Mouse (Mus musculus) liver, embryonic 13.5 days (tissue): ENCODE data around the gene Proca1. TPM values are rescaled to one million over a fixed set of nuclear protein-coding genes. Genes with fewer than 3 reads are reported as not detected.

Experiments
- ATAC-seq: fragments of 200-750 bp; cut with Nextera tagmentation; 2 replicates; pipeline ENCODE4 v1.8.0; 2017; ENCODE audit warnings: low read depth, mild to moderate bottlenecking, moderate number of reproducible peaks, moderate library complexity
- DNase-seq: peaks from one replicate; pipeline ENCODE4 v3.0.0; 2022
- H3K27ac ChIP-seq: fragments of 300-500 bp; sonication (generic); 2 replicates; pipeline ENCODE4 v1.5.1; 2015; ENCODE audit warnings: moderate library complexity, mild to moderate bottlenecking, inconsistent platforms
- H3K27me3 ChIP-seq: fragments of 300-500 bp; sonication (generic); 2 replicates; pipeline ENCODE4 v1.6.1; 2015; ENCODE audit warnings: mild to moderate bottlenecking, inconsistent platforms
- H3K36me3 ChIP-seq: fragments of 300-500 bp; sonication (generic); 2 replicates; pipeline ENCODE4 v1.6.1; 2015; ENCODE audit warnings: mild to moderate bottlenecking, inconsistent platforms
- H3K4me1 ChIP-seq: fragments of 300-500 bp; sonication (generic); replicated peaks from 2 replicates; pipeline ENCODE4 v1.6.1; 2015; ENCODE audit warnings: inconsistent platforms
- H3K4me2 ChIP-seq: fragments of 300-500 bp; sonication (generic); 2 replicates; pipeline ENCODE4 v1.6.1; 2015; ENCODE audit warnings: inconsistent platforms, mild to moderate bottlenecking, moderate library complexity
- H3K4me3 ChIP-seq: fragments of 300-500 bp; sonication (generic); replicated peaks from 2 replicates; pipeline ENCODE4 v1.5.1; 2015; ENCODE audit warnings: mild to moderate bottlenecking, inconsistent platforms
- H3K9ac ChIP-seq: fragments of 300-500 bp; sonication (generic); 2 replicates; pipeline ENCODE4 v1.6.1; 2015; ENCODE audit warnings: mild to moderate bottlenecking, inconsistent platforms
- H3K9me3 ChIP-seq: fragments of 300-500 bp; sonication (generic); replicated peaks from 2 replicates; pipeline ENCODE4 v1.6.1; 2016; ENCODE audit warnings: inconsistent platforms
- WGBS: fragments of 180-500 bp; shearing (Covaris S2); methylation state at CpG from one replicate; pipeline ENCODE4 v1.1.7; 2015; ENCODE audit not compliant: insufficient replicate concordance; 5-methylcytosine and 5-hydroxymethylcytosine counted together
- polyA plus RNA-seq: library from polyadenylated mRNA; unstranded; fragments of >200 nt; fragmentation: Nextera tagmentation; extraction: Ambion mirVana; gene quantifications from 2 replicates; pipeline ENCODE4 v1.2.1, GENCODE M21; 2015

The Proca1 gene
- polyA plus RNA-seq, 1 experiment from 2014 or later: 0.44 TPM

DNA sequence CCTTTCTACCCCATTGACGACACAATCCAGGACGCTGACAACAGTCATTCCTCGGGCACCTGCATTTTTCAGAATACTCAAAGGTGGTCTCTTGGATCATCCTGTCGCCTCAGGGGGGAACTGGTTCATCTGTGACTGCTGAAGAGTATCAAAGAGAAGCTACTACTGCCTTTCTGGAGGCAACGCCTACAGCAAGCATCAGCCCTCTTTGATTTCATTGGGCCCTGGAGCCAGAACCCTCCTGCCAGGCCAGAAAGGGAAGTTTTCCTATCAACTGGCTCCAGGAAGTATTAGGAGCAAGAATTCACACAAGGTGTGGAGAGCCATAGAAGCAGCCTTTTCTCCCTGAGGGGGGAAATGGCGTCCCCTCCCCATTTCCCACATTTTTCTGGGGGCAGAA lies 26.6 kb upstream of the Proca1 start:
- Histone ChIP-seq H3K4me2 (peak overlapping the region; percentile 100), H3K4me3 (no peak overlapping the region)
- WGBS: 63% methylated on average over 6 of the region's 6 CpGs

DNA sequence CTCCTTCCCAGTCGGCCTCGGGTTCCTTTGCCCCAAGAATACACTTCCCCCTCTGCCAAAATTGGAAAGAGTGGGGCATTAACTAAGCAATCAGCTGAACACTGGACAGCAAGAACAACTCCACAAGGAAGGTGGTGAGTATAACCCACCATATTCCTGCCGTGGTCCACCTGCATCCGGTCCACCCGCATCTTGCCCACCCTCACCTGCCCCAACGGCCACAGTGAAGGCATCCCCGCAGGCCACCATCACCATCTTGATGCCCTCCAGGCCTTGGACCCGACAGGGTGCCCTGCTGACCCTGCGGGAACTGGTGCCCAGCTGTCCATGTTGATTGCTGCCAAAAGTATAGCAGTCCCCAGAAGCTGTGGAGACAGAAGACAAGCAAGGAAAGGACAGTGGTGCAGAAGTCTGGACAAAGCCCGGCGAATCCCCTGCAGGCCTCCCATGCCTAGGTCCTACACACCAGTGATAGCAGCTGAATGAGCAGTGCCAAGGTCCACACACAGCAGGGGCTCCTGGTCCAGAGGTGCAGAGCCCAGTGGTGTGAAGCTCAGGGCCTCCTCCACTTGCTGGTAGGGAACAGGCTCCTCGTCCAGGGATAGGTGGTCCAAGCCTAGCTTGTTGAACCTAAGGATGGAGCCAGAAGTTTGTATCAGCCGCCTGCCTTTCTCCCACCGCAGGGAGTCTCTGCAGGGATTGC lies 25.8 kb upstream of the Proca1 start:
- peak overlapping the region; percentile 62 for H3K9ac ChIP-seq
- H3K36me3 ChIP-seq: peaks cover 24% of the 10 kb centered on the region
- WGBS: 89% methylated on average over 14 of the region's 14 CpGs
- H3K27me3 ChIP-seq: no peaks in the 10 kb centered on the region
- no peak for ATAC-seq
- DNase-seq: no peak
- H3K4me3 ChIP-seq: no peak overlapping the region
- peaks cover 89% of the 10 kb centered on the region for H3K4me1 ChIP-seq
- H3K27ac ChIP-seq: peak overlapping the region; percentile 91
- H3K9me3 ChIP-seq: no peaks in the 10 kb centered on the region
- peak overlapping the region; percentile 73 for H3K4me2 ChIP-seq

More for the DNA sequence above, 26.6 kb upstream of the Proca1 start:
- no peaks in the 10 kb centered on the region for H3K9me3 ChIP-seq
- H3K27me3 ChIP-seq: no peaks in the 10 kb centered on the region
- peak overlapping the region; percentile 62 for H3K9ac ChIP-seq
- peaks cover 89% of the 10 kb centered on the region for H3K4me1 ChIP-seq
- DNase-seq (no peak), ATAC-seq (no peak)
- H3K36me3 ChIP-seq: peaks cover 26% of the 10 kb centered on the region
- peak overlapping the region; percentile 91 for H3K27ac ChIP-seq

DNA sequence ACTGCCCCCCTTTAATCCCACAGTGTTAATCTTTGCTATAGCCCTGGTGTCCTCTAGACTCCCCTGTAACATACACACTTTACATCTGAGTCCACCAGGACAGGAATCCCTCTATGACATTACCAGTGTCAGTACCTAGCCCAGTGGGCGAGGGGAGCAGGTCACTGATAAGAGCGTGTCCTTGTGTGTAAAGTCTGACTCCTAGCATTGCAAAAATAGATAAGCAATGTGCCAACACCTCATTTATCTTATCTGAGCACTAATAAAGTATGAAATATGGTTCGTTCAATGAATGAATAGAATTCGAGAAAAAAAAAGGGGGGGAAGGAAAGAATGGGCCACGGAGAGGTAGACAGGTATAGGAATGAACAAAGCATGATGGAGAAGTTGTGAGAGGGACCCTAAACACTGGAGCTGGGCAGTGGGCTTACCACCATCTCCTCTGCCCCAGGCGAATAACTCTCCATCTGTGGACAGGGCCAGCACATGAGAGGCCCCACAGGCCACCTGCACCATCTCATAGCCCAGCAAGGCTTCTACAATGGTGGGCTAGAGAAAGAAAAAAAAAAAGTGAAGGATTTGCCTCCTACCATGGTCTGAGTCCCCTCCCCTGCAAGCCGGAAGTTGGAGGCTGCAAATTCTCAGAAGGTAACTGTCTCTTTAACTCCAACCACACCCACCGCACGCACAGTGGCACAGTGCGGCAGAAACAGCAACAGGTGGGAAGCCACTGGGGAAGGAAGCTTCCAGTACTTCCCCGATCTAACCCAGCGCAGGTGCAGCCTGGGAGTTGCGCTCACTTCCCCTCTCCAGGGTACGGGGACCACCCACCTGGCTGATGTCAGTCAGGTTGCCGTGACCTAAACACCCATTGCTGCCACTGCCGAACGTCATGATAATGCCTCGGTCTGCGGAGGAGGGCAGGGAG lies 24.4 kb upstream of the Proca1 start:
- WGBS: 17% methylated on average over 19 of the region's 19 CpGs
- peaks cover 13% of the 10 kb centered on the region for H3K36me3 ChIP-seq
- peak overlapping the region; percentile 62 for H3K9ac ChIP-seq
- peak overlapping the region; percentile 73 for H3K4me2 ChIP-seq
- H3K9me3 ChIP-seq: no peaks in the 10 kb centered on the region
- ATAC-seq (peak; percentile 65), DNase-seq (no peak)
- H3K4me1 ChIP-seq: peaks cover 84% of the 10 kb centered on the region
- H3K27ac ChIP-seq: peak overlapping the region; percentile 91
- no peaks in the 10 kb centered on the region for H3K27me3 ChIP-seq
- H3K4me3 ChIP-seq: peak overlapping the region; percentile 50

DNA sequence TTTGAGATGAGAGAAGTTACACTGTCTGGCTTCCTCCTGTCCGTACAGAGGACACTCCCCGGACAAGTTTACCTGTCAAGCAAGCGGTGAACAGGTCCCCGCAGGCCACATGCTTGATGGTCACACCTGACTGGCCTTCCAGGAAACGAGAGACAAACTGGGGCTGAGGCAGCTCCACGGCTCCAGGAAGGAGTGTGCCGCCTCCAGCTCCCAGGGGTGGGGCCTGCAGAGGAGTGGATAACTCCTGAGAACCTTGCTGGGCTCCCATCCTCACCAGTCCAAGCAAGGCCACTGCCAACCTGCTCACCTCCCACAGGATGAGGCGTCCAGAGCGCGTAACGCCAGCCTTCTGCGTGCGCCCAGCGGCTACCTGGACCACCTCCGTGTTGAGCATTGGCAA lies 22.9 kb upstream of the Proca1 start:
- Histone ChIP-seq H3K9me3 (no peaks in the 10 kb centered on the region), H3K27ac (peak overlapping the region; percentile 91), H3K27me3 (no peaks in the 10 kb centered on the region), H3K36me3 (peaks cover 13% of the 10 kb centered on the region), H3K4me1 (peaks cover 90% of the 10 kb centered on the region), H3K4me2 (peak overlapping the region; percentile 73; the same call in 1 of the 2 replicates), H3K4me3 (no peak overlapping the region), H3K9ac (peak overlapping the region; percentile 62)
- no peak for DNase-seq
- 85% methylated on average over 15 of the region's 15 CpGs for WGBS
- no peak for ATAC-seq

DNA sequence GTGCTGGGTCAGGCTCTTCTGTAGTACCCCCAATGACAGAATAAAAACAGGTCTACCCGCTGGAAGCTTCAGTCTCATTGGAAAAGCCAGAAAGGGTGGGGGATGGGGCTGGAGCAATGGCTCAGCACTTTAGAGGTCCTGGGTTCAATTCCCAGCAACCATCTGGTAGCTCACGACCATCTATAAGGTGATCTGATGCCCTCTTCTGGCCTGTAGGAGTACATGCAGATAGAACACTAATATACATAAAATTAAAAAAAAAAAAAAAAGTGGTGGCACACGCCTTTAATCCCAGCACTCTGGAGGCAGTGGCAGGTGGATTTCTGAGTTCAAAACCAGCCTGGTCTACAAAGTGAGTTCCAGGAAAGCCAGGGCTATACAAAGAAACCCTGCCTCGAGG lies 21.9 kb upstream of the Proca1 start:
- Histone ChIP-seq H3K4me1 (peaks cover 90% of the 10 kb centered on the region), H3K9me3 (no peaks in the 10 kb centered on the region), H3K36me3 (peaks cover 13% of the 10 kb centered on the region), H3K27me3 (no peaks in the 10 kb centered on the region), H3K4me2 (no peak overlapping the region), H3K4me3 (no peak overlapping the region), H3K9ac (no peak overlapping the region), H3K27ac (peak overlapping the region; percentile 91)
- DNase-seq (no peak), ATAC-seq (no peak)
- 55% methylated on average over 4 of the region's 4 CpGs for WGBS

DNA sequence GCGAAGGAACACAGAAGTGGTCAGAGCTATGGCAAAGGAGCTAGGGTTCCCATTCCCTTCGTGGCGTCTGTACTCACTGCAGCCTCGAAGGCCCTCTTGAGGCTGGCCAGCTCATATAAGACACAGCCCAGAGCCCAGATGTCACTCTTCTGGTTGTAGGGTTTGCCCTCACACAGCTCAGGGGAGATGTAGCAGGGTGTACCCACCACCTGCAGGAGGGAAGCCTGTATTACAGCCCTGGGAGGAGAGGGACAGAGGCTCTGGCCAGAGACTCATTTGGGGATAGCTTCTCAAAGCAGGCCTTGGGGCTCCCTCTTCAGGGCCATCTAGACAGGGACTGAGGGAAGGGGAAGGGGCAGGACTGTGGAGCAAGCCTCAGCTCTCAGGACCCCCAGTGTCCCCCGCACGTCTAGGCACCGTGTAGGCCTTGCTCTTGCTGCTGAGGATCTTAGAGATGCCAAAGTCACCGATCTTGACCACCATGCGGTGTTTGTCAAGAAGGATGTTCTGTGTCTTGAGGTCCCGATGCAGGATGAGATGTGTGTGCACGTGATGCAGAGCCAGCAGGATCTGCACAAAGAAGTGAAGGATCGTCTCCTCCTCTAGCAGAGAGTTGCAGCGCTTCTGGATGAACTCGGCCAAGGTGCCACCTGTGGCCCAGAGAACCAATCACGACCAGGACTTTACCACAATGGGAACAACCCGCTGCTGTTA lies 21.0 kb upstream of the Proca1 start:
- H3K27me3 ChIP-seq: no peaks in the 10 kb centered on the region
- peak overlapping the region; percentile 10 for H3K9ac ChIP-seq
- ATAC-seq: no peak
- no peak for DNase-seq
- H3K4me3 ChIP-seq: no peak overlapping the region
- peaks cover 13% of the 10 kb centered on the region for H3K36me3 ChIP-seq
- H3K4me1 ChIP-seq: peaks cover 81% of the 10 kb centered on the region
- peak overlapping the region; percentile 37; the same call in 1 of the 2 replicates for H3K27ac ChIP-seq
- H3K4me2 ChIP-seq: no peak overlapping the region
- 82% methylated on average over 16 of the region's 16 CpGs for WGBS
- no peaks in the 10 kb centered on the region for H3K9me3 ChIP-seq

DNA sequence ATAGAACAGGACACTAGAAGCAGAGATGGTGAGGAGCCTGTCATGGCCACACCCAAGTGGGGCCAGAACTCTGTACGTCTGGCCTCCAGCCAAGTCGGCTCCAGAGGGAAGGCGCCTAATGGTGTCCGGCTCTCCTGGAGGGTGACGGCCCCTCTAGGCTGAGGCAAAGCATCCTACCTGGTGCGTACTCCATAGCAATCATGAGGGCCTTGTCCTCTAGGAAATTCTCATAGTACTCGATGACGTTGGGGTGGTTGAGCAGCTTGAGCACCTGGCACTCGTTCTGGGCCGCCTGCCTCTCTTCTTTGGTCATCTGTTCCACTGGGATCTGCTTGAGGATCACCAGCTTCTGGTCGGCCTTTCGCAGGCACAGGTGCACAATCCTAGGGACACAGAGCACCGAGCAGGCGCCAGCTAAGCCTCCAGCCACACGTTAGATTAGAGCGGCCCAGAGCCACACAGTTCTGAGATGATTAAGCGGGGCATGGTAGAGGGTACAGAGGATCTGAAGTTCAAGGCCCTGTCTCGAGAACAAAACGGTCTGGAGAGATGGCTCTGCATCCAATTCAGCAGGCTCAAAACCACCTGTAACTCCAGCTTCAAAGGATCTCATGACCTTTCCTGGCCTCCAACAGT lies 20.3 kb upstream of the Proca1 start:
- 82% methylated on average over 19 of the region's 19 CpGs for WGBS
- peaks cover 13% of the 10 kb centered on the region for H3K36me3 ChIP-seq
- DNase-seq (no peak), ATAC-seq (no peak)
- no peak overlapping the region for H3K4me3 ChIP-seq
- no peaks in the 10 kb centered on the region for H3K9me3 ChIP-seq
- no peaks in the 10 kb centered on the region for H3K27me3 ChIP-seq
- no peak overlapping the region for H3K4me2 ChIP-seq
- peak overlapping the region; percentile 10; the same call in 1 of the 2 replicates for H3K9ac ChIP-seq
- H3K27ac ChIP-seq: peak overlapping the region; percentile 47
- H3K4me1 ChIP-seq: peaks cover 74% of the 10 kb centered on the region

DNA sequence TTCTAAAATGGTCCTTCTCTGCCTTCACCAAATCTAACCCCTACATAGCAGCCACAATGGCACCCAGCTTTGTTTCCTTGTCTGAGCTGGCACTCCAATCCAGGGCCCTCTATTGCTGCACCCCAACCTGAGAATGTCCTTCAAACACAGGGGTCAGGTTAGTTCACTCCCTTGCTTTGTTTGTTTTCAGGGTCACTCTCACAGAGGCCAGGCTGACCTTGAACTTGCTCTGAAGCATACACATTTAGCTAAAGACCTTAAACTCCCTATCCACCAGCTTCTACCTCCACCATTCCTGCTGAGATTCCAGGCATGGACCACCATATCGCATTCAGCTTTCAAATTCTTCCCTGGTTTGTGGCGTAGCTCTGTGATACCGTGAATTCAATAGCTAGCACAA lies 18.7 kb upstream of the Proca1 start:
- Histone ChIP-seq H3K4me1 (peaks cover 66% of the 10 kb centered on the region), H3K27me3 (no peaks in the 10 kb centered on the region), H3K4me3 (no peak overlapping the region), H3K4me2 (no peak overlapping the region), H3K27ac (peak overlapping the region; percentile 82), H3K36me3 (peaks cover 20% of the 10 kb centered on the region), H3K9me3 (no peaks in the 10 kb centered on the region), H3K9ac (peak overlapping the region; percentile 37)
- DNase-seq: no peak
- ATAC-seq: no peak
- WGBS: 80% methylated on average over 3 of the region's 3 CpGs

DNA sequence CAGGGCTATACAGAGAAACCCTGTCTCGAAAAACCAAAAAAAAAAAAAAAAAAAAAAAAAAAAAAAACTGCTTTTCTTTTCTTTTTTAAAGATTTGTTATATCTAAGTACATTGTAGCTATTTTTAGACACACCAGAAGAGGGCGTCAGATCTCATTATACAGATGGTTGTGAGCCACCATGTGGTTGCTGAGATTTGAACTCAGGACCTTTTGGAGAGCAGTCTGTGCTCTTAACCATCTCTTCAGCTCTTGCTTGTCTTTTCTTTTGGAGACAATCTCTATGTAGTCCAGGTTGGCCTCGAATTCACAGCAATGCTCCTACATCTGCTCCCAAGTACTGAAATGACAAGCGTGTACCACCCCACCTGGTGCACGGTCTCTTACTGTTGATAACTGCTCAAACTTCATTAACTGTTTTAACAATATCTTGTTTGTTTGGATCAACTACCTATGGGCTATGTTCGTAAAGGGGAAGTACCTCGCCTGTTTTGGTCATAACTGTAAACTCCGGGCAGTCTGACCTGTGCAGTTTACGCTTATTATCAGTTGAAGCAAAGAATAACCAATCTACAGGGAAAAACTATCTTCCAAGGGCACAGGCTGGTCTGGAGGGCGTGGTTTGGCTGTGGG lies 17.3 kb upstream of the Proca1 start:
- Histone ChIP-seq H3K9ac (peak overlapping the region; percentile 99), H3K27ac (peak overlapping the region; percentile 100), H3K4me3 (peak overlapping the region; percentile 94), H3K9me3 (no peaks in the 10 kb centered on the region), H3K4me1 (peaks cover 66% of the 10 kb centered on the region), H3K4me2 (peak overlapping the region; percentile 81), H3K36me3 (peaks cover 29% of the 10 kb centered on the region), H3K27me3 (no peaks in the 10 kb centered on the region)
- DNase-seq (no peak), ATAC-seq (peak; percentile 40)
- WGBS: 5% methylated on average over 10 of the region's 10 CpGs

DNA sequence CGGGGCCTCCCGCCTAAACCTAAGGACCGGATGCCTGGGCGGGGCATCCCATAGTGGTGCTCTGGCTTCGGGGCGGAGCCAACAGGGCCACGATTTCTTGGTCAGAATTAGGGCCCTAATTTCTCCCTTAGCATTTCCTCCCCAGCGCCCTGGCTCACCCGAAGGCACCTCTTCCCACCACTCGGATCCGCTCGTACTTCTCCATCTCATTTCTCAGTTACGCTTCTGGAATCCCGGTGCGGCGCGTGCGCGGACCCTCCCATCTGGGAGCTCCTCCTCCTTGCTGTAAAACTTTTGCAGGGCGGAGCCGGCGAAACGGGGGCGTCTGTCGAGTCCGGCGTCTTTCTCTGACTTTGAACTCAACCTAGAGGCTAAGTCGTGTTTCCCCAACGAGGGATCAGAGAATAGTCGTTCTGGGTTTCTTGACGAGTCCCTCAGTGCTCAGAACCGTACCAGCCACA lies 16.8 kb upstream of the Proca1 start, which contains the start of the genes Nek8 and Tlcd1:
Gene Nek8 (minus strand): TSS at position 274 of the 461 bp plus-strand sequence.
Gene Tlcd1 (plus strand): TSS at position 310 of the 461 bp plus-strand sequence.
- peak within 1 kb of the TSS; percentile 81 for H3K4me2 ChIP-seq
- peak; percentile 26 for ATAC-seq
- peak; percentile 97 for DNase-seq
- H3K4me3 ChIP-seq: peak within 1 kb of the TSS; percentile 94
- peaks cover 68% of the 10 kb centered on the region for H3K4me1 ChIP-seq
- WGBS: under 1% methylated on average over 32 of the region's 32 CpGs
- H3K9me3 ChIP-seq: no peaks in the 10 kb centered on the region
- H3K9ac ChIP-seq: peak within 1 kb of the TSS; percentile 99
- peak within 1 kb of the TSS; percentile 100 for H3K27ac ChIP-seq
- H3K36me3 ChIP-seq: peaks cover 31% of the 10 kb centered on the region
- no peaks in the 10 kb centered on the region for H3K27me3 ChIP-seq
